Mouse (Mus musculus) adrenal gland, adult 8-10 months (tissue): ENCODE results near the gene Dgkb. TPM values are rescaled to one million over a fixed set of nuclear protein-coding genes. Genes with fewer than 3 reads are reported as not detected.

Experiments used
- DNase-seq: peaks from one replicate; pipeline ENCODE4 v3.0.0; 2022
- total RNA-seq, 4 experiments: library from RNA; stranded (reverse); gene quantifications; 2 replicates each; pipeline ENCODE4 v1.2.4; 2022

Gene Dgkb
- total RNA-seq = 10 to 100 TPM in 2 of 4 experiments, 1 to 10 TPM in 2; 6.5 to 12.6 (median 9.2) TPM

- no peak for DNase-seq
These were observed at the start of gene Dgkb for GRCm38 (mm10) chr12:37817426-37817825. Gene Dgkb (plus strand): TSS chr12:37817726.

- DNase-seq = no peak
These were observed 47.7 kb upstream of the Dgkb start for GRCm38 (mm10) chr12:37769844-37770243.

- DNase-seq = no peak
These were observed 43.7 kb upstream of the Dgkb start for GRCm38 (mm10) chr12:37773681-37774357.

GRCm38 (mm10) chr12:37774591-37774990 is 42.9 kb upstream of the Dgkb start:
- no peak for DNase-seq

- no peak for DNase-seq
These were observed 21.1 kb upstream of the Dgkb start for GRCm38 (mm10) chr12:37796265-37796928.

- no peak for DNase-seq
These were observed 3.4 kb upstream of the Dgkb start for GRCm38 (mm10) chr12:37814122-37814521.

GRCm38 (mm10) chr12:37821052-37821810 is 3.7 kb downstream of the Dgkb start:
- DNase-seq = no peak

- no peak for DNase-seq
These were observed 62.8 kb downstream of the Dgkb start for GRCm38 (mm10) chr12:37880042-37881017.

GRCm38 (mm10) chr12:37881376-37881775 is 63.9 kb downstream of the Dgkb start:
- no peak for DNase-seq

- no peak for DNase-seq
These were observed 65.3 kb downstream of the Dgkb start for GRCm38 (mm10) chr12:37882796-37883195.

GRCm38 (mm10) chr12:37883781-37884180 is 66.3 kb downstream of the Dgkb start:
- DNase-seq = no peak

GRCm38 (mm10) chr12:37888591-37888990 is 71.1 kb downstream of the Dgkb start:
- no peak for DNase-seq

- no peak for DNase-seq
These were observed 71.9 kb downstream of the Dgkb start for GRCm38 (mm10) chr12:37889431-37889830.

GRCm38 (mm10) chr12:37891336-37891735 is 73.8 kb downstream of the Dgkb start:
- DNase-seq = no peak

- DNase-seq = no peak
These were observed 124.6 kb downstream of the Dgkb start for GRCm38 (mm10) chr12:37942163-37942562.

GRCm38 (mm10) chr12:37956193-37956592 is 138.7 kb downstream of the Dgkb start:
- DNase-seq = no peak

- DNase-seq = no peak
These were observed 154.0 kb downstream of the Dgkb start for GRCm38 (mm10) chr12:37971482-37971881.

- DNase-seq = no peak
These were observed 161.1 kb downstream of the Dgkb start for GRCm38 (mm10) chr12:37978498-37979187.

GRCm38 (mm10) chr12:37985352-37985751 is 167.8 kb downstream of the Dgkb start:
- no peak for DNase-seq

GRCm38 (mm10) chr12:37988066-37988591 is 170.6 kb downstream of the Dgkb start:
- no peak for DNase-seq

GRCm38 (mm10) chr12:37993221-37993620 is 175.7 kb downstream of the Dgkb start:
- no peak for DNase-seq
